Mouse (Mus musculus) liver, embryonic 13.5 days (tissue): ENCODE data around the gene Cmtm4. TPM values are rescaled to one million over a fixed set of nuclear protein-coding genes. Genes with fewer than 3 reads are reported as not detected.

Experiments used
- ATAC-seq: fragments of 200-750 bp; cut with Nextera tagmentation; 2 replicates; pipeline ENCODE4 v1.8.0; 2017; ENCODE audit warnings: low read depth, mild to moderate bottlenecking, moderate number of reproducible peaks, moderate library complexity
- DNase-seq: peaks from one replicate; pipeline ENCODE4 v3.0.0; 2022
- H3K27ac ChIP-seq: fragments of 300-500 bp; sonication (generic); 2 replicates; pipeline ENCODE4 v1.5.1; 2015; ENCODE audit warnings: moderate library complexity, mild to moderate bottlenecking, inconsistent platforms
- H3K27me3 ChIP-seq: fragments of 300-500 bp; sonication (generic); 2 replicates; pipeline ENCODE4 v1.6.1; 2015; ENCODE audit warnings: mild to moderate bottlenecking, inconsistent platforms
- H3K36me3 ChIP-seq: fragments of 300-500 bp; sonication (generic); 2 replicates; pipeline ENCODE4 v1.6.1; 2015; ENCODE audit warnings: mild to moderate bottlenecking, inconsistent platforms
- H3K4me1 ChIP-seq: fragments of 300-500 bp; sonication (generic); replicated peaks from 2 replicates; pipeline ENCODE4 v1.6.1; 2015; ENCODE audit warnings: inconsistent platforms
- H3K4me2 ChIP-seq: fragments of 300-500 bp; sonication (generic); 2 replicates; pipeline ENCODE4 v1.6.1; 2015; ENCODE audit warnings: inconsistent platforms, mild to moderate bottlenecking, moderate library complexity
- H3K4me3 ChIP-seq: fragments of 300-500 bp; sonication (generic); replicated peaks from 2 replicates; pipeline ENCODE4 v1.5.1; 2015; ENCODE audit warnings: mild to moderate bottlenecking, inconsistent platforms
- H3K9ac ChIP-seq: fragments of 300-500 bp; sonication (generic); 2 replicates; pipeline ENCODE4 v1.6.1; 2015; ENCODE audit warnings: mild to moderate bottlenecking, inconsistent platforms
- H3K9me3 ChIP-seq: fragments of 300-500 bp; sonication (generic); replicated peaks from 2 replicates; pipeline ENCODE4 v1.6.1; 2016; ENCODE audit warnings: inconsistent platforms
- WGBS: fragments of 180-500 bp; shearing (Covaris S2); methylation state at CpG from one replicate; pipeline ENCODE4 v1.1.7; 2015; ENCODE audit not compliant: insufficient replicate concordance; 5-methylcytosine and 5-hydroxymethylcytosine counted together
- polyA plus RNA-seq: library from polyadenylated mRNA; unstranded; fragments of >200 nt; fragmentation: Nextera tagmentation; extraction: Ambion mirVana; gene quantifications from 2 replicates; pipeline ENCODE4 v1.2.1, GENCODE M21; 2015

Cmtm4 gene
- polyA plus RNA-seq, 1 experiment from 2014 or later, result 0.40 TPM

DNA sequence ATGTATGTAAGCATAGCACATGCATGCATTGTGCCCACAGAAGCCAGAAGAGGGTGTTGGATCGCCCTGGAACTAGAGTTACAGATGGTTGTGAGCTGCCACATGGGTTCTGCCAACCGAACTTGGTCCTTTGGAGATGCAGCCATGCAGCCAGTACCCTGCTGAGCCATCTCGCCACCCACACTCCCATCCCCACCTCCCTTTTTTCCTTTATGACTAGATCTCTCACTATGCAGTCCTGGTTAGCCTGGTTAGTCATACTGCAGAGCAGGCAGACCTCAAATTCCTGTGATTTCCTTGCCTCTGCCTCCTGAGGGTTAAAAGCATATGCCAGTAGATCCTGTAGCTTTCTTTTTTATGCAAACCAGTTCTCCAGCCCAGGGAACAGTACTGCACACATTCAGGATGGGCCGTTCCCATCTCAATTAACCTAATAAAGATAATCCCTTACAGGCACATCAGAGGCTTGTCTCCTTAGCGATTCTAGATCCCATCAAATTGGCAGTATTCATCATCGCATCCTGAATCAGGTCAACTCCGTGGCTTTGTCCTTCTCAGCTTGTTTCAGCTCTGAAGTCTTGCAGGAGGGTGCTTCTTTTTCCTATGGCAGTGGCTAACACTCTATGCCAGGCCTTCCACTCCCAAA is 15.1 kb upstream of the Cmtm4 start:
- Histone ChIP-seq H3K9me3 (no peaks in the 10 kb centered on the region), H3K9ac (no peak overlapping the region), H3K27ac (no peak overlapping the region), H3K4me2 (no peak overlapping the region), H3K36me3 (no peaks in the 10 kb centered on the region), H3K27me3 (no peaks in the 10 kb centered on the region), H3K4me3 (no peak overlapping the region), H3K4me1 (0 out of 2 replicates have a peak, but pooled peaks cover 4% of the 10 kb centered on the region)
- WGBS, result 57% methylated on average over 7 of the region's 7 CpGs
- ATAC-seq, result no peak
- DNase-seq, result no peak

DNA sequence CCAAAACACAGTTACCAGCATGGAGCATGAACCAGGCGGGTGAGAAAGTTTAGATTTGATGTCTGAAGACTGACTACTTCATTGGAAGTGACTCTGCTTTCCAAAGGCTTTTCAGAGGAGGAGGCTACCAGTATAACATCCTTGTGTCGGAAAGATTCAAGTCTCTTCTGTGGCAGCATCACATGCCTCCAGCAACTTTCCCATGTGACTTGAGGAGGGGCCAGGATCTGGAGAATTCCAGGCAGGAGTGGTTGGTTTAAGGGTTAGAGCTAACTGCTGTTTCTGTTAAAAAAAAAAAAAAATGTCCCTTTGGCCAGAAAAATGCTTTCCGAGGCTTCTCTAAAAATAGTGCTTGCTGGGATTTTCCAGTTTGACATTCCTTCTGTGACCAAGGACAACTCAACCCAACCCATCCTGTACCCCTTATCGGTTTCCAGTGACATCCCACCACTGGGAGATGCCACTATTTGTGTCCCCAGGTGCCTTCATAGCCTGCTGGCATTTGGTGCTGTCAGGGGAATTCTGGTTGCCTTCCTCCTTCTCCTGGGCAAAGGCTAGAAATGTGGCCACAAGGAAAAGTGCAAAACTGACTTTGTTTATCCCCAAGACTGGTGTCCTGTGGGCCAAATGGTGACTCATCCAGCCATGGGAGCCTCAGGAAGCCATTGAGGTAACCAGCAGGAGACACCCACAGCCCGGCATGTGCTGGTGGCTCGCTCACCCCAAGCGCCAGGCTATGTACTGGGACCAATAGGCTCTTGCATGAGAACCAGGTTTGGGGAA is 12.9 kb upstream of the Cmtm4 start:
- no peak overlapping the region for H3K9ac ChIP-seq
- 0 out of 2 replicates have a peak, but pooled peaks cover under 1% of the 10 kb centered on the region for H3K4me1 ChIP-seq
- no peak overlapping the region for H3K4me3 ChIP-seq
- no peaks in the 10 kb centered on the region for H3K27me3 ChIP-seq
- H3K4me2 ChIP-seq, result no peak overlapping the region
- no peaks in the 10 kb centered on the region for H3K36me3 ChIP-seq
- H3K9me3 ChIP-seq, result no peaks in the 10 kb centered on the region
- DNase-seq, result no peak
- no peak overlapping the region for H3K27ac ChIP-seq
- ATAC-seq, result no peak
- 57% methylated on average over 7 of the region's 7 CpGs for WGBS

DNA sequence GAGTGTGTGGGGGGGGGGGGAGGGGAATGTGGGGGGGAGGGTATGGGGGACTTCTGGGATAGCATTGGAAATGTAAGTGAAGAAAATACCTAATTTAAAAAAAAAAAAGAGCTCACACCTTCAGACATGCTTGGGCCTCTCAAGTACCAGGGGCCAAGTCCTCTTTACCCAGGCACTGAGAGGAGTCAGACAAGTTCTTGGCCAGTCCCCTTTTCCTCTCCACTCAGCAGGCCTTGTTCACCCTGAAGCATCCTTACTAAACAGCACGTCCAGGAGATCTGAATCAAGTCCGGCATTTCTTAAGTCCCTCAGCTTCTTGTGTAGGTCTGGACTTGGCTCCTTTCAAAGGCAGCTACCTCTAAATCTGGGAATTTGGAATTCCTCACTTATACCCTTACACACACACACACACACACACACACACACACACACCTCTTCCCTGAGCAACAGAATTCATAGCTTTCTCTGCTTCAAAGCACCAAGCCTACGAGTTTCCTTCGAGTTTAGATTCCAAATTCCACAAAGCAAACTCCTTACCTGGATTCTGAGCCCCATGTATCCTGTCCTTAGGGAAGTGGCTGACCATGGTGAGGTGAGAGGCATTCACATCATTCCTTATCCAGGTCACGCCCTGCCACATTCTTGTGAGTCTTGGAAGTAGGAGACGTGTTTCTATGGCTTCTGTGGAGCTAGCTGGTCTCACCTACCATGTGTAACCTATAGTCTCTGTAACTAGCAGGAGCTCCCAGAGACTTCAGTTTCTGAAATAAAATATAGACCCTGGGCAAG is 10.9 kb upstream of the Cmtm4 start:
- Histone ChIP-seq H3K4me1 (no peaks in the 10 kb centered on the region), H3K36me3 (no peaks in the 10 kb centered on the region), H3K4me2 (no peak overlapping the region), H3K27ac (no peak overlapping the region), H3K9me3 (no peaks in the 10 kb centered on the region), H3K9ac (no peak overlapping the region), H3K27me3 (no peaks in the 10 kb centered on the region), H3K4me3 (no peak overlapping the region)
- WGBS, result 58% methylated on average over 6 of the region's 6 CpGs
- DNase-seq, result no peak
- ATAC-seq, result no peak

GRCm38 (mm10) chr8:104405430-104406187 is 10.0 kb upstream of the Cmtm4 start:
- Histone ChIP-seq H3K9ac (no peak overlapping the region), H3K27me3 (no peaks in the 10 kb centered on the region), H3K4me2 (no peak overlapping the region), H3K4me1 (no peaks in the 10 kb centered on the region), H3K4me3 (no peak overlapping the region), H3K36me3 (no peaks in the 10 kb centered on the region), H3K9me3 (no peaks in the 10 kb centered on the region), H3K27ac (no peak overlapping the region)
- WGBS, result 61% methylated on average over 15 of the region's 15 CpGs
- DNase-seq (no peak), ATAC-seq (no peak)

- ATAC-seq (no peak), DNase-seq (no peak)
- H3K27ac ChIP-seq, result no peak overlapping the region
- no peaks in the 10 kb centered on the region for H3K9me3 ChIP-seq
- H3K4me3 ChIP-seq, result no peak overlapping the region
- H3K4me1 ChIP-seq, result no peaks in the 10 kb centered on the region
- 53% methylated on average over 3 of the region's 3 CpGs for WGBS
- H3K4me2 ChIP-seq, result no peak overlapping the region
- no peaks in the 10 kb centered on the region for H3K27me3 ChIP-seq
- no peaks in the 10 kb centered on the region for H3K36me3 ChIP-seq
- no peak overlapping the region for H3K9ac ChIP-seq
These were observed 8.0 kb upstream of the Cmtm4 start for GRCm38 (mm10) chr8:104403596-104403995.

GRCm38 (mm10) chr8:104394801-104395702 is 555 bp downstream of the Cmtm4 start:
- Histone ChIP-seq H3K27me3 (peaks cover 28% of the 10 kb centered on the region), H3K36me3 (no peaks in the 10 kb centered on the region), H3K9ac (peak overlapping the region; percentile 78), H3K4me3 (peak overlapping the region; percentile 69), H3K27ac (no peak overlapping the region), H3K4me1 (peaks cover 13% of the 10 kb centered on the region), H3K9me3 (0 out of 2 replicates have a peak, but pooled peaks cover 3% of the 10 kb centered on the region), H3K4me2 (peak overlapping the region; percentile 91)
- 1% methylated on average over 82 of the region's 82 CpGs for WGBS
- DNase-seq, result peak; percentile 16
- peak; percentile 69 for ATAC-seq

GRCm38 (mm10) chr8:104393767-104394166 is 1.8 kb downstream of the Cmtm4 start:
- Histone ChIP-seq H3K36me3 (no peaks in the 10 kb centered on the region), H3K4me1 (peaks cover 13% of the 10 kb centered on the region), H3K4me2 (0 out of 2 replicates have a peak overlapping the region, but pooled peaks have one; percentile 91), H3K4me3 (no peak overlapping the region), H3K27me3 (peaks cover 28% of the 10 kb centered on the region), H3K9me3 (0 out of 2 replicates have a peak, but pooled peaks cover 3% of the 10 kb centered on the region), H3K27ac (no peak overlapping the region), H3K9ac (no peak overlapping the region)
- WGBS, result 87% methylated on average over 6 of the region's 6 CpGs
- DNase-seq (no peak), ATAC-seq (no peak)

DNA sequence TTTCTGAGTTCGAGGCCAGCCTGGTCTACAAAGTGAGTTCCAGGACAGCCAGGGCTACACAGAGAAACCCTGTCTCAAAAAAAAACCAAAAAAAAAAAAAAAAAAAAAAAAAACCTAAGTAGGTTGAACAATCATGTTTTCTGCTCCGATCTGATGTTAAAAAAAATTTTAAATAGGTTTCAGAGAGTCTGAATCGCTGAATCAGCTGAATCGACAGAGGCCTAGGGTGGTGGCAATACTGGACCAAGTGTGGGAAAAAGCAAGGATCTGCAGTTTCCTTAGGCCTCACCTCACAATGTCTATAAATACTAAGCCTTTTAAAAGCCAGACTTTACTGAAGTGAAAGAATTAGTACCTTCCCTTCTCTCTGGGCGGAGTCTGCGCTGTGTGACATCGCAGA is 2.5 kb downstream of the Cmtm4 start:
- Histone ChIP-seq H3K4me2 (no peak overlapping the region), H3K4me1 (peaks cover 13% of the 10 kb centered on the region), H3K36me3 (no peaks in the 10 kb centered on the region), H3K9ac (no peak overlapping the region), H3K27me3 (peaks cover 28% of the 10 kb centered on the region), H3K9me3 (0 out of 2 replicates have a peak, but pooled peaks cover 3% of the 10 kb centered on the region), H3K27ac (no peak overlapping the region), H3K4me3 (no peak overlapping the region)
- DNase-seq (no peak), ATAC-seq (no peak)
- WGBS, result 83% methylated on average over 6 of the region's 7 CpGs

DNA sequence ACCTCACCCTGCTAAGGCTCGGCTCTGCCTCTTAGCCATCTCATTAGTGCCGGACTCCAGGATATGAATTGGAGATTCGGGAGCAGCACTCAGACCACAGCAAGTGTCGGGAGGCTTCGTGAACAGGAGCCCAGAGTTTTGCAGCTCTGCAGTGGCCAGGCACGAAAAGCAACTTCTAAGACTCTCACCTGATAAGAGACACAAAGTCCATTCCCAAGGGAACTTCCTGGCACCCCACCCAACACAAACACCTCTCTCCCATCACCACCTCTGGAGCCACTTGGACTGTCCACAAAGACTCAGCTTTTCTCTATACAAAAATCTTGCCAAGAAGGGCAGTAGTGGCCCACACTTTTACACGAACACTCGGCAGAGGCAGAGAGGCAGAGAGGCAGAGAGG is 5.4 kb downstream of the Cmtm4 start:
- DNase-seq (no peak), ATAC-seq (no peak)
- no peak overlapping the region for H3K4me2 ChIP-seq

DNA sequence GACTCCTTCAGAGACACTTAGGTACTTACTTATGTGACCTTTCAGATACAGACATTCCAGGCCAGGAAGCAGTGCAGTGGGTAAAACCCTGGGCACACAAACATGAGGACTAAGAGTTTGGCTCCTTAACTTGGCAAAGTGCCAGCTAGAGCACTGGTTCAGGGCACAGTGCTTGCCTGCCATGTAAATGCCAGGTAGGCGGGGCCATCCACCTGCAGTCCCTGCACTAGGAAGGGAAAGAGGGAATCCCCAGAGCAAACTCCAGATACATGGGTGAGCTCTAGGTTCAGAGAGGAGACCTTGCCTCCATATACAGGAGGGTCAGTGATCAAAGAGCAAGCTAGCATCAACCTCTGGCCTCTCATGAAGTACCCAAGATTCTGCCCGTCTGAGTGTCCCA is 7.6 kb downstream of the Cmtm4 start:
- DNase-seq (no peak), ATAC-seq (no peak)
- Histone ChIP-seq H3K4me3 (no peak overlapping the region), H3K27me3 (no peaks in the 10 kb centered on the region), H3K4me2 (no peak overlapping the region), H3K36me3 (no peaks in the 10 kb centered on the region), H3K9ac (no peak overlapping the region), H3K27ac (no peak overlapping the region), H3K4me1 (peaks cover 3% of the 10 kb centered on the region), H3K9me3 (no peaks in the 10 kb centered on the region)
- WGBS, result 79% methylated on average over 2 of the region's 2 CpGs

More for the DNA sequence above, 5.4 kb downstream of the Cmtm4 start:
- Histone ChIP-seq H3K4me1 (peaks cover 14% of the 10 kb centered on the region), H3K4me3 (no peak overlapping the region), H3K9ac (no peak overlapping the region), H3K36me3 (no peaks in the 10 kb centered on the region), H3K27ac (no peak overlapping the region), H3K9me3 (no peaks in the 10 kb centered on the region), H3K27me3 (peaks cover 18% of the 10 kb centered on the region)
- WGBS, result 59% methylated on average over 8 of the region's 8 CpGs
